Mouse (Mus musculus): ENCODE data around the gene Srrt.
"Not testable (repeated sequence)": the region's sequence is repeated elsewhere in the genome, so short reads cannot be mapped to it uniquely, and the experiment has no call there.

The Srrt gene

DNA sequence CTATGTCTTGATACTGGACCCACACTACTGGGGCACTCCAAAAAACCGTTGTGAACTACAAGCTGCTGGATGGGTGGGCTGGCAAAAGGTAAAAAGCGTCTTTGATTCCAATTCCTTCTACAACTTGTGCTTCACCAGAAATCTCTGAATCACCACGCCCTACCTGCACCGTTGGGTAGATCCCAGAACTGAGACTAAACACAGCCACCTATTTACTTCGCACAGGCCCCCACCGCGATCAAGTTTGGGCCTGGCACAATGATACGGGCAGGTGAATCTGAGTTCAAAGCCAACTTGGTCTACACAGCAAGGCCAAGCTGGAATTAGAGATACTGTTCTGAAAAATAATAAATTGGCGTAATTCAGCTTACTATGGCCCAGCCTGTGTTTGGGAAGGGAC, 12.2 kb downstream of the Srrt start:
- DNase-seq = no peak

DNA sequence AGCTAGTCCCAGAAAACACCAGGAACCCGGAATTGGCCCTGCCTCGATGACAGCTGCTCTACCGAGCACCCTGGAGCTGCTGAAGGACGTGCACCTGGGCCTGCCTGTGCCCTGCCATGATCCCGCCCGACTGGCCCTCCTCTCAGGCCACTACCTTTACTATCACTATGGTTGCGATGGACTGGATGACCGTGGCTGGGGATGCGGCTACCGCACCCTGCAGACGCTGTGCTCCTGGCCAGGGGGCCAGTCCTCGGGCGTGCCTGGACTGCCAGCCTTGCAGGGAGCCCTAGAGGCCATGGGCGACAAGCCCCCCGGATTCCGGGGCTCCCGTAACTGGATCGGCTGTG, 12.8 kb downstream of the Srrt start:
- DNase-seq = no peak

GRCm38 (mm10) chr5:137293839-137294743, 13.4 kb downstream of the Srrt start, which contains the start of gene Ufsp1:
TSS of gene Ufsp1 (plus strand) at chr5:137294629.
- DNase-seq = peak; percentile 97

DNA sequence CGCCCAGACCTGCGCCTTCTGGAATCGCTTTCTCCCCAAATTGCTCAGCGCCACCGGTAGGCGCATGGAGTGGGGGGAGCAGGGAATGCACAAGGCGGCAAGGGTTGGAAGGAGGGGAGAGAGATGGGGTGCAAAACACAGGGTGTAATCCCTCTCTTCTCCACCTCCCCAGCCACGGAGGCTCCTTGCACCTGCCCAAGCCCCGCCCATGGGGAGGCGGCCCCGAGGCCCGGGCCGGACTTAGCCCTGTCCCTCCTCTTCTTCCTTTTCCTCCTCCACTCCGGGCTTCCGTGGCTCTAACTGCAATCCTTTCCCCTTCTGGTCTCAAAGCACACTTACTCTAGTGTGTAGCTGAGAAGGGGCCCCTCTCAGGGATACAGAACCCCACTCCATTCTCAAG, 14.2 kb downstream of the Srrt start:
- DNase-seq = peak; percentile 78

DNA sequence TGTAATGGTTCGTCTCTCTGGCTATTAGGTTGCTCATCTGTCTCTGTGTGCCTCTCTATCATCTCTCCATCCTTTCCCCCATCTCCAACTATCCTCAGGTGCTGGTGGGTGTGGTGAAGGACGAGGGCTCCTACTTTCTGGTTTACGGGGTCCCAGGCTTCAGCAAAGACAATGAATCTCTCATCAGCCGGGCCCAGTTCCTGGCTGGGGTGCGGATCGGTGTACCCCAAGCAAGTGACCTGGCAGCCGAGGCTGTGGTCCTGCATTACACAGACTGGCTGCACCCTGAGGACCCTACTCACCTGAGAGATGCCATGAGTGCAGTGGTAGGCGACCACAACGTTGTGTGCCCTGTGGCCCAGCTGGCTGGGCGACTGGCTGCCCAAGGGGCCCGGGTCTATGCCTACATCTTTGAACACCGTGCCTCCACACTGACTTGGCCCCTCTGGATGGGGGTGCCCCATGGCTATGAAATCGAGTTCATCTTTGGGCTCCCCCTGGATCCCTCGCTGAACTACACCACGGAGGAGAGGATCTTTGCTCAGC, 16.0 kb downstream of the Srrt start:
- no peak for DNase-seq

- peak; percentile 71 for DNase-seq
Measured at GRCm38 (mm10) chr5:137290677-137291076, 16.8 kb downstream of the Srrt start.

- DNase-seq = no peak
Measured at GRCm38 (mm10) chr5:137289591-137290365, 17.7 kb downstream of the Srrt start.

DNA sequence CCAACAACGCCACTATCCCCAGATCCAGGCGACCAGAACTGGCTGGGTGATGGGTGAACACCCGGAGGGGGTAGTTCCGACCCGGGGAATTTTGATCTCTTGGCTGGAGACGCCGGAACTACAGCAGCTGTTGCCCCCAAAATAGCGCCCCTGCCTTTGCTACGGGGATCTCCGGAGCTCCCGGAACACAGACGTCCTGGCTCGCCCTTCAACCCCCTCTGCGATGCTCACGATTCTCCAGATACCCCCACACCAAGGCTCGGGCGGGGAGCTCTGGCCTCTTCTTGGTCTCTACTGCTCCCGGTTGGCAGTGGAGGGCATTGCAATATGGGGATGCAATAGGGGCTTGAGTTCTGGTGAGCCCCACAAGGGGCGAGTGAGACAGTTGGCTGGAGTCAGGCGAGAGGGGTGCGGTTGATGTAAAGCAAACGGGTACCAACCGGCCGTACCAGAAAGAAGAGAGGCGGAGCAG, 18.4 kb downstream of the Srrt start:
- peak; percentile 75 for DNase-seq

DNA sequence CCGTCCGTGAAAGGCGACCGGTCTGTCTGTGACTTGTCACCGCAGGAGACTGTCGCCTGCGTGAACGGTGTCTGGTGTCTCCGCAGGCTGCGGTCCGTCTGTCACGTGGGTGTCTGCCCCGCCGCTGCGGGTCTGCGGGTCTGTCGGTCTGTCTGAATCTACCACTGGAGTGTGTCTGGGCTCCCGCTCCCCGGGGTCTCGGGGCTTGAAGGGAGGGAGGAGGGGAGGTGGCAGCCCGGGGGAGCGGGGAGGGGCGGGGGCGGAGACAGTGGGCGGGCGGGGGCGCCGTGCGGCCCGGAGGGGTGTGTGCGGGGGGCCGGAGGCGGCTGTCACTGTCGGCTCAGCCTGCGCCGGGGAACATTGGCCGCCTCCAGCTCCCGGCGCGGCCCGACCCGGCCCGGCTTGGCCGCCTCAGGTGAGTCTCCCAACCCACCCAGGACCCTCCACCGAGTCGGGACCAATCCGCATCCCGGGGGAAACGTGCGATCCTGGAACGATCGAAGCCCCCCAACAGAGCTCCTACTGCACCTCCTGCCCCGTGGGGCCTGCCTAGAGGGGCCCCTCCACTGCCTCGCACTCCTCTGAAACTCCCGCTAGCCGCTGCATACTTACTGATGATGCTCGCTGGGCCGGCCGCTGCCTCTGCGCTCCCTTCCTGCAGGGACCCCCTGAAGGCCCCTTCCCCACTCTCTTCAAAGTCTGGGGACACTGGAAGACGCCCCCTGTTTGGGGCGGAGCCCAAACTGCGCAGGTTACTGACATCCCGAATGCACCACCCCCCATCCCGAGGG, 19.3 kb downstream of the Srrt start:
- no peak for DNase-seq

- DNase-seq = peak; percentile 77
Measured at GRCm38 (mm10) chr5:137287032-137287952, 20.2 kb downstream of the Srrt start, which contains the start of gene Ache. TSS of gene Ache (plus strand) at chr5:137287519.

GRCm38 (mm10) chr5:137286655-137287031, 20.8 kb downstream of the Srrt start:
- peak; percentile 92 for DNase-seq

- no peak for DNase-seq
Measured at GRCm38 (mm10) chr5:137285986-137286385, 21.5 kb downstream of the Srrt start.

- DNase-seq = no peak
Measured at GRCm38 (mm10) chr5:137285045-137285444, 22.4 kb downstream of the Srrt start.

GRCm38 (mm10) chr5:137284411-137284810, 23.1 kb downstream of the Srrt start:
- not testable (repeated sequence) for DNase-seq

DNA sequence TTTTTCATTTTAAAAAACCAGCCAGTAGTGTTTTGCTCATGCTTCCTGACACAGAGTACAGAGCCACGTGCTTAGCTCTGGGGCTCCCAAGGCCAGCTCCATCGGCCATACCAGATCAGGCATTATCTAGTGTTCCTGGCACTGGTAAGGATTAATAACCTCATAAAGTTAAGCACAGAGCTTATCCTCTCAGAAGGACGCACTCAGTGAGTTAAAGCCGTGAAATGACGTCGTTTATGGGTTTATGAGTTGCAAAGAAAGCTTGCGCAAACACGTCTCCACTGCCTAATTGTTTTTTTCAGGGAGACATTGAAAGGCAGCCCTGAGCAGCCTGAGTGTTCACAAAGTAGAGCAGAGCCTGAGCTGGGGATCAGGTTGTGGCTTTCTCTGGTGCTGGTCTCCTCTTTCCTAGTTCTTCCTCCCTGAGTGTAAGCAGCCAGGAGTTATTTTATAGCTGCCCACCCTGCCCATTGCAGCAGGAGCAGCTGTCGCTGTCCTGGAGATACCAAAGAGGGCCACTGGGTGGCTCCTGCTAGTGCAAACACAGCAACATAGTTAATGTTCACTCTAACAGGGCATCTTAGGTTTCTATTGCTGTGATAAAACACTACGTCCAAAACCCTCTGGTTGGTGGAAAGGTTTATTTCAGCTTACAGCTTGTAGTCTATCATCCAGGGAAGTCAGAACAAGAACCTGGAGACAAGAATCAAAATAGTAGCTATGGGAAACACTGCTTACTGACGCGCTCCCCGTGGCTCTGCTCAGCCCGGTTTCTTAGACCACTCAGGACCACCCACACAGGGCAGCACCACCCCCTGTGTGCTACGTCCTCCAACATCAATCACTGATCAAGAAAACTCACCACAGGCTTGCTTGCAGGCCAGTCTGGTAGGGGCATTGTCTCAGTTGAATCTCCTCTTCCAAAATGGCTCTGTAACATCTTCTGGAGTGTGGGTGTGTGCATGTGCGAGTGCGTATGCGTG, 29.8 kb downstream of the Srrt start:
- DNase-seq = peak; percentile 74

- DNase-seq = no peak
Measured at GRCm38 (mm10) chr5:137268131-137268910, 39.2 kb downstream of the Srrt start.

DNA sequence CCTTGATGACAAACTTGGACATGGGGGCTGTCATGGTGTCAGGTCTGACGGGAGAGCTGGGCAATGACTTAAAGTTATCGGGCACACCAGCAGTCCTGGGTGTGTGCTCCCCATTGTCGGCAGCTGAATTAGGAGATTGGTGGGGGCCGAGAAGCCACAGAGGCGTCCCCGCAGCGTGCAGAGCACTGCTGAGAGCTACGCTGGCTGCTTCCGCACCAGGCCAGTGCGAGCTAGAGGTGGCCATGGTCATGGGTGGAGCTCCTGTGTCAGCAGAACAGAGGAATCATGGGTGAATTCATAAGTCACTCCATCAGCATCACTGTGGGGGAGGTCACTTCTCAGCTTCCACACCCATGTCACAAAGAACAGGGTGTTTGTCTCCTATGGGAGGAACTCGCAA, 42.7 kb downstream of the Srrt start:
- no peak for DNase-seq

- DNase-seq = no peak
Measured at GRCm38 (mm10) chr5:137263897-137264720, 43.4 kb downstream of the Srrt start.
